Mouse (Mus musculus): ENCODE measurements around the gene Hnrnpu.
"Not testable (repeated sequence)": the region's sequence is repeated elsewhere in the genome, so short reads cannot be mapped to it uniquely, and the experiment has no call there.

Gene Hnrnpu

GRCm38 (mm10) chr1:178310128-178310527 lies 27.5 kb downstream of the Hnrnpu start:
- no peak for DNase-seq (ENCODE audit: low spot score)

- no peak for DNase-seq (ENCODE audit: low spot score)
Measured at GRCm38 (mm10) chr1:178309487-178309886, 28.1 kb downstream of the Hnrnpu start.

- peak; percentile 47 for DNase-seq (ENCODE audit: low spot score)
Measured at GRCm38 (mm10) chr1:178303425-178303824, 34.2 kb downstream of the Hnrnpu start.

GRCm38 (mm10) chr1:178301261-178301660 lies 36.3 kb downstream of the Hnrnpu start:
- DNase-seq (ENCODE audit: low spot score): not testable (repeated sequence)

- DNase-seq (ENCODE audit: low spot score): no peak
Measured at GRCm38 (mm10) chr1:178294051-178294450, 43.5 kb downstream of the Hnrnpu start.

- DNase-seq (ENCODE audit: low spot score): no peak
Measured at GRCm38 (mm10) chr1:178291716-178292115, 45.9 kb downstream of the Hnrnpu start.

- DNase-seq (ENCODE audit: low spot score): no peak
Measured at GRCm38 (mm10) chr1:178287601-178288176, 49.9 kb downstream of the Hnrnpu start.

GRCm38 (mm10) chr1:178283946-178284720 lies 53.5 kb downstream of the Hnrnpu start:
- no peak for DNase-seq (ENCODE audit: low spot score)

- not testable (repeated sequence) for DNase-seq (ENCODE audit: low spot score)
Measured at GRCm38 (mm10) chr1:178283314-178283713, 54.3 kb downstream of the Hnrnpu start.

- DNase-seq (ENCODE audit: low spot score): peak; percentile 16
Measured at GRCm38 (mm10) chr1:178276054-178276911, 61.3 kb downstream of the Hnrnpu start.

GRCm38 (mm10) chr1:178275738-178276053 lies 61.9 kb downstream of the Hnrnpu start:
- DNase-seq (ENCODE audit: low spot score): no peak

GRCm38 (mm10) chr1:178275174-178275730 lies 62.3 kb downstream of the Hnrnpu start:
- DNase-seq (ENCODE audit: low spot score): no peak

All from urinary bladder, postnatal 10 days (tissue).